Mouse (Mus musculus) ES-CJ7 (cell line): ENCODE results near the gene Aanat.
A peak's percentile ranks its signal among the peaks of the same experiment; 100 is the strongest.

Experiments
- DNase-seq: peaks from one replicate; pipeline ENCODE4 v3.0.0; 2011; ENCODE audit warnings: low read depth, low spot score

Aanat gene

GRCm38 (mm10) chr11:116574982-116575381, 11.2 kb upstream of the Aanat start:
- no peak for DNase-seq

DNA sequence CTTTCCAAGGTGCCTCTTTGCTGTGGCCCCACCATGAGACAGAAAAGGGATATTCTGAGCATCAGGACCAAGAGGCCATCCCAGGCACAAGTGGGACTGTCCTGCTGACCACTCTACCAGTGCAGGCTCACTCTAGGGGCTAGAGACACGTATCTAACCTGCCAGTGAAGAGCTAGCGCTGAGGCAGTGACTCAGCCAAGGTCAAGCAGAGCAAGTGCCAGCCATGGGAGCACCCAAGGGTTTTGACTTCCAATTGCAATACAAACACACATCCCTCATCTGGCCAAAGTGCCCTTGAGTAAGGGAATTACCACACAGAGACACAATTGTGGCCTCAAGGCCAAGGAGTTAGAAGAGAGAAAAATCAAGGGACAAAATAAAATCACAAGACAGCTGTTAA, 10.8 kb upstream of the Aanat start:
- no peak for DNase-seq

- no peak for DNase-seq
Measured at GRCm38 (mm10) chr11:116579280-116579679, 7.0 kb upstream of the Aanat start.

DNA sequence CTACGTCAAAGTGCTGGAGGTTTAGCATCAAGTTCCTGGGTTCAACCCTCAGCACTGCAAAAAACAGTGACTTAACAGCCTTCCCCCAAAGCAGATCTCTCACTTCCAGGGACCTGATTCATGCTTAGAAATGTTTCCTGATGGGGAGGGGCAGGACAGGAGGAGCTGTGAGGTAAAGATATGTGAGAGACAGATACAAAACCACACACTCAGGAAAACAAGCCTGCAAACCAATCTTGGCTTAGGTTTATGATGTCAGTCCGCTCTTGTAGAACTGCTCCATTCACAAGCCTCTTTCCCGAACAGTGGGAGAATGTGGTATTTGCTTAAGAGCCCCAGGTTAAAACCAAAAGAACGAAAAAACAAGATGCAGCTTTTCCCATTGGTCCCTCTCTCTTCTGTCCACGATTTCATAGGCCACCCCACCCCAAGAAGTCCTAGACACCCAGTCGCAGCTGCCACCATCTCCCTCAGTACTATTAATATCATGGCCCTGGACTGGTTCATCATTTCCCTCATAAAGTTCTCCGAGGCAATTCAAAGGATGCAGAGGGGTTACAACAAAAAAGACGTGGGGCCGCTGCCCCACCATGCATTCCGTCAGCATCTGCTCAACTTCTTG, 6.1 kb upstream of the Aanat start:
- DNase-seq: no peak

- DNase-seq: no peak
Measured at GRCm38 (mm10) chr11:116580711-116581375, 5.4 kb upstream of the Aanat start.

DNA sequence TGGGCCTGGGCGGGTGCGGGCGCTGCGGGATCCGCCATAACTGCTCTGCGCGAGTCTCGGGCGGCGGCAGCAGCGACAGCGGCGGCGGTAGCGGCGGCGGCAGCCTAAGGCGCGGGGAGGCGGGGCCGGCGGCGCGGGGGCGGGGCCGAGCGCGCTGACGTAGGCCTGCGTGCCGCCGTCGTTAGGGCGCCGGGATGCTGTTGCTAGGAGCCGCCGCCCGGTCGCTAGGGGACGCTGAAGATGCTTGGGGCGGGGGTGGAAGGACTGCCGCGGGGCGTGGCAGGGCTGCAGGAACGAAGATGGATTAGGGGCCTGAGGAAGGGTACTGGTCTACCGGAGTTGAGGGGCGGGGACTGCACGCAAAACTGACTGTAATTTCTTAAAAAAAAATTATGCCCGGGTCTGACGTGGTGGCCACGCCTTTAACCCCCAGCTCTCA, 4.8 kb upstream of the Aanat start, which contains the start of gene Ube2o:
Gene Ube2o, minus strand, starts transcription at position 72 of the 439 bp plus-strand sequence.
- peak; percentile 92 for DNase-seq

GRCm38 (mm10) chr11:116585682-116586081, 550 bp upstream of the Aanat start:
- peak; percentile 84 for DNase-seq

DNA sequence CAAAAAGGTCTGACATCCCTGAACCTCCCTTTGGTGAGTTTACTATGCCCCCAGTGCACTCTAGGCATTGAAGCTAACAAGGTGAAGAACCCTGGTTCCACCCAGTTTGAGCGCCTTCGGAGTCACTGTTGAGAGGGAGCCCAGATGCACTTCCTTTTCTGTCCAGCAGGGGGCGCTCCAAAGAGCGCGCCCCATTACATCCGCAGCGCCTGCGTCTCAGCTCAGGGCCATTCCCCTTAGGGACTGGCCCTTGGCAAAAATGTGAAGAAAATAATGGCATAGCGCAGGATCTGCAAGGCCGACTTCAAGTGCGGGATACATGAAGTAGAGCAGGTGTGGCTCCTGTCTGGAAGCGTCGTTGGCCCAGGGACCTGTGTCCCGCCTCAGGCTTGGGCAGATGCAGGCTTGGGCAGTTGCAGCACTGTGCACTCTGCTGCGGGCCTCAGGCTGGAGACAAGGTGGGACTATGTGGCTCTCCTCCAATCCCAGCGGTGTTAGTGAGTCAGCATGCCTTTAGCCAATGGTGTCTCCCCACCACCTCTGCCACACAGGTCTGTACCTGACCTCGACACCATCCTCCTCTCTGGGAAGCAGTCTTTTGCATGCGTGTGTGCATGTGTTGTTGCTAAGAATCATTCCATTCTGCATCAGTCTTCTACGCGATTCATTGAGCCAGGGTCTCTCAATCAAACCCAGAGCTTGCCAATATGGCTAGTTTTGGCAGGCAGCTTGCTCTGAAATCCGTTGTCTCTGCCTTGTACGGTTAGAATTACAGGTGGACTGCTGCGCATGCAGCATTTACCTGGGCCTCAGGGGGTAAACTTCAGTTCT, 784 bp downstream of the Aanat start:
- peak; percentile 85 for DNase-seq

- DNase-seq: no peak
Measured at GRCm38 (mm10) chr11:116589020-116589531, 2.8 kb downstream of the Aanat start.

DNA sequence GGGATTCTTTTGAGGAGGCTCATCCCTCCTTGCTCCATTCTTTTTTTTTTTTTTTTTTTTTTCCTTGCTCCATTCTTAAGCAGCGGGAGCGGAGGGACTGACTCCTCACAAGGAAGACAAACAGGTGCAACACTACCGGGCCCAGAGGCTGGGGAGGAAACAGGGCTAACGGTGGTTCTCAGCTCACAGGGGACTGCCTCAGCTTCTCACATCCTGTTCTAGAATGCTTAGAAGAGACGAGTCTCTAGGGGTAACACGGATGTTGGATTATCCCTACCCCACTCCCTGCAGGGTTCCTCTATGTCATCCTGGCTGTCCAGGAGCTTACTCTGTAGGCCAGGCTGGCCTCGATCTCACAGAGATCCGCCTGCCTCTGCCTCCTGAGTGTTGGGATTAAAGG, 3.3 kb downstream of the Aanat start:
- DNase-seq: no peak

DNA sequence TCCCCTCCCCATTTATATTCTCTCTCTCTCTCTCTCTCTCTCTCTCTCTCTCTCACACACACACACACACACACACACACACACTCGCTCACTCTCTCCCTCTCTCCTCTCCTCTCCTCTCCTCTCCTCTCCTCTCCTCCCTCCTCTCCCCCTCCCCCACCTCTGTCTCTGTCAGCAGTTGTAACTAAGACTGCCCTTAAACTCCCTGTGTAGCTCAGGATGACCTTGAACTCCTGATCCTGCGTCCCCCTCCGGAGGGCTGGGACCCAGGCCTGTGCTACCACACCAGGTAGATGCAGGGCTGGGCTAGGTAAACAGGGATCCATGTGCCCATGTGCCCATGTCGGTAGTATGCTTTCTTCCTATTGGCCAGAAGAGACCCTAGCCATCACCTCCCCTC, 5.4 kb downstream of the Aanat start:
- peak; percentile 73 for DNase-seq

GRCm38 (mm10) chr11:116592428-116592827, 6.2 kb downstream of the Aanat start:
- peak; percentile 97 for DNase-seq

DNA sequence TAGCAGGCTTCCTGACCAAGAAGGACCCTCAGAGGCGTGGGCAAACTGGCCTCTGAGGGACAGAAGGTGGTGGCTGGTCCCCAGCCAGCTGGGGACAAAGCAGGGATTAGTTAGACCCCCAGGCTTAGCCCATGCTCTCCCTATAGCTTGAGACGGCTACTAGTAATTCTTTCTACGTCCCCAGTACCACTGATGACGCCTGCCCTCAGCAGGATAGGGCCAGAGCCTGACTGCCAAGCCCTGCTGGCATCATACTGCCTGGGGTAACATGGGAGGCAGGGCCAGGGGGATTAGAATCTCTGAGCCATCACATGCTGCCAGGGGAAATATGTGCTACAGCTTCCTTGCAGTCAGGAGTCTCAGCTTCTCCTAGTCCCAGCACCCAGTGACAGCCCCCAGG, 7.1 kb downstream of the Aanat start:
- DNase-seq: no peak

DNA sequence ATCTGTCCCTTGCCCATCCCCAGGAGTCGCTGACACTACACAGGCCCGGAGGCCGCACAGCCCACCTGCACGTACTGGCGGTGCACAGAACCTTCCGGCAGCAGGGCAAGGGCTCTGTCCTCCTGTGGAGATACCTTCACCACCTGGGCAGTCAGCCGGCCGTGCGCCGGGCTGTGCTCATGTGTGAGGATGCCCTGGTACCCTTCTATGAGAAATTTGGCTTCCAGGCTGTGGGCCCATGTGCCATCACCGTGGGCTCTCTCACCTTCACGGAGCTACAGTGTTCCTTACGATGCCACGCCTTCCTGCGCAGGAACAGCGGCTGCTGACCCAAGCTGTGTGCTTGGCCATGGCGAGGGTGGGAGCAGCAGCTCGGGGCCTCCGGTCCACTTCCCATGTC, 10.5 kb downstream of the Aanat start:
- DNase-seq: no peak

DNA sequence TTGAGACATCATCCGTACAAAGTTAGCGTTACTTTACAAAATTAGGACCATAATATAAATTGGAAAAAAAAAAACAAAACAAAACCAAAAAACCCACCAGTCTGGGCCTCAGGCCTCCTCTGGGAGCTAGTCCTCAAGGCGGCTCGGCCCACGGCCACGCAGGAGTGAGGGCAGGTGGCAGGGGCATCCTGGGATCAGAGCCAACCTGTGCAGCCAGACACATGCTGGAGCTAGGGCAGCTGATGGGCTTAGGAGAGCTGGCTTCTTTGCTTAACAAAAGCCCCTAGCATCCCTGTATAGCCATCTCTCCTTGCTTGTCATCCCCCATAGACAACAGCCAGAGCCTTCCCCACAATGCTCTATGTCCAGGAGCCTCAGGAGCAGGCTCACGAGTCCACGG, 12.0 kb downstream of the Aanat start:
- no peak for DNase-seq

DNA sequence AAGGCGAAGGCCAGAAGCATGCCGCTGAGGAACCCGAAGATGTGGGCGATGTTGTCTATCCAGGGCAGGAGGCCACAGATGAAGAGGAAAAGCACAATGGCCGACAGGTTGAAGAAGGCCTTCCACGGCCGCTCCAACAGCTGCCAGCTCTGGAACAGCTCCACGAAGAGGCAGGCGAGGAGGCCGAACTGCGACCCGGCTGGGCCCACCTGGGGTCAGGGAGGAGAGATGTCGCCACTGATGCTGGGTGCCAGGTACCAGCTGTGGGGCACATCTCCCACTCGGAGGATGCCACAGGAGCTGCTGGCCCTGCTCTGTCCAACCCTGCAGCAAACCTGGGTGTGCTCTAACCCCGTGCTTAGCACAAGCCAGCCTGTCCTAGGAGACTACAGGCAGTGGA, 13.0 kb downstream of the Aanat start:
- no peak for DNase-seq

GRCm38 (mm10) chr11:116601166-116601565, 14.9 kb downstream of the Aanat start:
- no peak for DNase-seq

DNA sequence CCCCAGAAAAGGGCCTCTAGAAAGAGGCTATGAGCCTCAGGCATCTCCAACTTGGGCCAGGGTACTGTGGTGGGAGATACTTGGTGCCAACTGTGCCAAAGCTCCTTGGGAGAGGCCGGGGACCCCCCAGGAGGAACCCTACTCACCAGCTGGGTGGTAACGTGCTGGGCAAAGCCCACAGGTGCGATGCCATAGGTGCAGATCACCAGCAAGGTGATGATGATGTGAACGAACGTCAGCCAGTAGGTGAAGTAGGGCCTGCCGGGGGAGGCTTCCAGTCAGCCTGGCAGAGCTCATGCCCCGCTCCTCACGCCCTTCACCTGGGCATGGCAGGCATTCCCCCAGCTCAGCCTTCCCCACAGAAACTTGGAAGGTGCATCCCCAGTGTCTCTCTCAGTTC, 15.8 kb downstream of the Aanat start:
- no peak for DNase-seq

DNA sequence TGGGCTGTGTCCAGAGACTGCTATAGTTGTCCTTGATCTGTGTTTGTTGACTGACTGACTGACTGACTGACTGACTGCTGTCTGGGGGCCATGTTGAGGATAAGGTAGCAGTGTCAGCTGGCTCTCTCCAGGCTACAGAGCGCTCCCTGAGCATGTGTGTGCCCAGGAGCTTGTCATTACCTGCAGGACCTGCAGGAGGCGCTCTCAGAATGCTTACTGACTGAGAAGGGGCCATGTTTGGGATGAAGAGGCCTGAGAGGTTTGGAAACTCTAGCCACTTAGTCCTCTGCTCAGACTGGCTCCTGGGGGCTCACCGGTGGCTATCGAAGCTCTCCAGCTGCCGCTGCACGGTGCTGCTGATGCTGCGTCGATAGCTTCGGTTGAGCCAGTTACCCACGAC, 17.1 kb downstream of the Aanat start:
- DNase-seq: peak; percentile 89

DNA sequence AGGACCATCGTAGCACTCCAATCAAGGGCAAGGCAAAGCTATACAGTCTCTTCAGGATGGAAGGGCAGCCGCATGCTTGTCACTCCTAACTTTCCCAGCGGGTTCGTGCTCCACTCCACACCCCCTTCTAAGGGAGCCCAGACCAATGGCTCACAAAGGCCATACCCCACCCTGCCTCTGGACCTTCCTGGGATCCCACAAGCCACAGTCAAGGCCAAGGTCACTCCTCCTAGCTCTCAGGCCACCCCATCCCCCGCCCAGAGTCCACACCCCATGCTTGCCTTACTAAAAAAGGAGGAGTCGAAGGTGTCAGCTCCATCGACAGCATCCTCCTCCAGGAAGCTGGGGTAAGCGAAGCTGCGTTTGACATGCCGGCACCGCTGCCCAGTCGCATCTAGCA, 17.9 kb downstream of the Aanat start:
- peak; percentile 78 for DNase-seq

- no peak for DNase-seq
Measured at GRCm38 (mm10) chr11:116607717-116608116, 21.5 kb downstream of the Aanat start.

DNA sequence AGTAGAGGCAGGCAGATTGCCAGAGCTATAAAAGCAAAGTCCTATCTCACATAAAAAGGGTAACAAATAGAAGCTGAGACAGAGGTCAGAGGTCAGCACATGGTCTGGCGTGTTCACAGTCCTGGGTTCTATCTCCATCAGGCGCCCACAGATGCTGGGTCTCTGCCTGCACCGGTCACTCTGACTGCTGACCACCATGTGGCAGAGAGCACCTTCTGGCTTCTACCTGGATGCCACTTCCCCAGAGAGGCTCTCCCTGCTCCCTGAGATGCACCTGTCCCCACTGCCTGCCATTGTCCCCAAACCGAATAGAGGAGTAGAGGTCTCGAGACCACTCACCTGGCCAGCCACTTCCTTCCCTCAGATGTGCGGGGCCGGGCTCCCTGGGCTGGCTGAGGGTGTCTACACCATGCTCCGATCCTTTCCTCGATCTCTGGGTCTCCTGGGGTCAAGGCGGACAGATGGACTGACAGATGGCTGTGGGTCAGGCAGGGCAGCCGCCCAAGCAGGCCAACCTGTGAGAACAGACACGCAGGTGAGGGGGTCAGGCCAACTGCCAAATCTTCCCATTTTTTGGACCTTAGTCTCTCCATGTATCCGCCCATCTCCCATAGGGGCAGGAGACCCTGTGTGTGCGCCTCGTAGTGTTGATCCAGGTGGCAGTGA, 23.9 kb downstream of the Aanat start:
- no peak for DNase-seq
